Mouse (Mus musculus) CD4-positive, CD25-positive, alpha-beta regulatory T cell, adult 4 months (primary cell): ENCODE results near the gene 1700001J03Rik. TPM values are rescaled to one million over a fixed set of nuclear protein-coding genes. Genes with fewer than 3 reads are reported as not detected.
"Not testable (repeated sequence)": the region's sequence is repeated elsewhere in the genome, so short reads cannot be mapped to it uniquely, and the experiment has no call there.

Experiments
- ATAC-seq: one replicate; pipeline ENCODE4 v1.8.0; 2017
- polyA plus RNA-seq, 2 experiments: library from polyadenylated mRNA; unstranded; fragments of 100-300 nt; shearing (Covaris generic); gene quantifications; one replicate each; pipeline ENCODE4 v1.2.1; 2017

Gene 1700001J03Rik
- polyA plus RNA-seq: 1 to 10 TPM in 1 of 2 experiments, under 1 TPM in 1; 0.42 to 1.2 TPM

GRCm38 (mm10) chr5:146185204-146185603 lies at the start of gene 1700001J03Rik:
1700001J03Rik (minus strand) TSS chr5:146185304.
- not testable (repeated sequence) for ATAC-seq

- ATAC-seq: no peak
These were observed 49.2 kb upstream of the 1700001J03Rik start for GRCm38 (mm10) chr5:146234336-146234735.

- ATAC-seq: no peak
These were observed 47.7 kb upstream of the 1700001J03Rik start for GRCm38 (mm10) chr5:146232816-146233215.

- ATAC-seq: no peak
These were observed 47.1 kb upstream of the 1700001J03Rik start for GRCm38 (mm10) chr5:146232056-146232675.

- ATAC-seq: peak; percentile 22
These were observed 46.5 kb upstream of the 1700001J03Rik start for GRCm38 (mm10) chr5:146231655-146231996.

GRCm38 (mm10) chr5:146230864-146231654 lies 46.0 kb upstream of the 1700001J03Rik start, which contains the start of gene Cdk8:
Cdk8 (plus strand) TSS chr5:146231230.
- ATAC-seq: peak; percentile 84

GRCm38 (mm10) chr5:146229869-146230650 lies 45.0 kb upstream of the 1700001J03Rik start:
- ATAC-seq: no peak

GRCm38 (mm10) chr5:146227496-146227895 lies 42.4 kb upstream of the 1700001J03Rik start:
- ATAC-seq: no peak

- no peak for ATAC-seq
These were observed 38.7 kb upstream of the 1700001J03Rik start for GRCm38 (mm10) chr5:146223786-146224185.

GRCm38 (mm10) chr5:146221722-146222121 lies 36.6 kb upstream of the 1700001J03Rik start:
- ATAC-seq: no peak

- ATAC-seq: peak; percentile 99
These were observed 36.0 kb upstream of the 1700001J03Rik start, which contains the start of gene Rnf6 for GRCm38 (mm10) chr5:146220879-146221714. Rnf6 (minus strand) TSS chr5:146221555.

- peak; percentile 56 for ATAC-seq
These were observed 35.4 kb upstream of the 1700001J03Rik start for GRCm38 (mm10) chr5:146220501-146220878.

GRCm38 (mm10) chr5:146205537-146205936 lies 20.4 kb upstream of the 1700001J03Rik start:
- ATAC-seq: no peak

GRCm38 (mm10) chr5:146203921-146204320 lies 18.8 kb upstream of the 1700001J03Rik start:
- no peak for ATAC-seq

- no peak for ATAC-seq
These were observed 15.5 kb upstream of the 1700001J03Rik start for GRCm38 (mm10) chr5:146200580-146200979.

- no peak for ATAC-seq
These were observed 14.4 kb upstream of the 1700001J03Rik start for GRCm38 (mm10) chr5:146199540-146199939.

- ATAC-seq: no peak
These were observed 14.0 kb upstream of the 1700001J03Rik start for GRCm38 (mm10) chr5:146199073-146199472.

- ATAC-seq: no peak
These were observed 8.3 kb upstream of the 1700001J03Rik start for GRCm38 (mm10) chr5:146193360-146193759.

GRCm38 (mm10) chr5:146190501-146191269 lies 5.6 kb upstream of the 1700001J03Rik start:
- no peak for ATAC-seq

GRCm38 (mm10) chr5:146190093-146190492 lies 5.0 kb upstream of the 1700001J03Rik start:
- no peak for ATAC-seq

- no peak for ATAC-seq
These were observed 3.6 kb upstream of the 1700001J03Rik start for GRCm38 (mm10) chr5:146188712-146189111.
